Mouse (Mus musculus) cortical plate, adult 2 months (tissue): ENCODE results near the gene Fgfr2.

Experiments used
- CTCF ChIP-seq: fragments of 200-500 bp; IDR thresholded peaks from 2 replicates; pipeline ENCODE4 v1.5.1; 2011; ENCODE audit warnings: mild to moderate bottlenecking, control low read depth, low read length; ENCODE audit not compliant: insufficient read depth; ENCODE audit errors: extremely low read depth
- POLR2A ChIP-seq: fragments of 200-500 bp; IDR thresholded peaks from 2 replicates; pipeline ENCODE4 v1.6.1; 2011; ENCODE audit warnings: mild to moderate bottlenecking, low read length, control low read depth; ENCODE audit not compliant: insufficient read depth; ENCODE audit errors: extremely low read depth

GRCm38 (mm10) chr7:132753518-132754388, 369.4 kb downstream of the Fgfr2 start:
- TF ChIP-seq CTCF (no peak), POLR2A (no peak)
